Mouse (Mus musculus): Measurements from ENCODE around the gene Cdh23.

DNA sequence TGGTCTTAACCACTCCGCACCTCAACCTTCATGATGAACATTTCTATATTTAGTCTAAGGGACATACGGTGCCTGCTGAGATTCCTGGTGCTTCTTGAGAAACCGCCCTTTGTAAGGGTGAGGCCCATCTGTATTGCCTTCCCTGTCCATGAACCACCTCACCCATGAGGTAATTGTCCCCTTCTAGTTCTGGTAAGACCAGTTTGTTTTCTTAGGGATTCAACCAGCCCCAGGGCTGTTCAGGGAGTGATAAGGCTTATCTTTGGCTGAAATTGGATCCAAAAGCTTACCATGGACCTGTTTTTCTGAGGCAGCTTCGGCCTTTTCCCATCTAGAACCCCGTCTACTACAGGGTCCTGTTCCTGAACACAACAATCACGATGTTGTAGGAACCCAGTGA lies 440.2 kb downstream of the Cdh23 start:
- TF ChIP-seq CTCF (IDR thresholded peaks at IDR 0.05) (no peak), EP300 (IDR thresholded peaks at IDR 0.05; ENCODE audit: insufficient read depth, low read depth, low read length) (no peak)

All from heart, adult 2 months (tissue).